Mouse (Mus musculus) cerebellum, adult 8-10 months (tissue): ENCODE measurements around the gene Gtf2a1.
"Not testable (repeated sequence)": the region's sequence is repeated elsewhere in the genome, so short reads cannot be mapped to it uniquely, and the experiment has no call there.

Experiments
- DNase-seq: peaks from one replicate; pipeline ENCODE4 v3.0.0; 2022

Gene Gtf2a1

DNA sequence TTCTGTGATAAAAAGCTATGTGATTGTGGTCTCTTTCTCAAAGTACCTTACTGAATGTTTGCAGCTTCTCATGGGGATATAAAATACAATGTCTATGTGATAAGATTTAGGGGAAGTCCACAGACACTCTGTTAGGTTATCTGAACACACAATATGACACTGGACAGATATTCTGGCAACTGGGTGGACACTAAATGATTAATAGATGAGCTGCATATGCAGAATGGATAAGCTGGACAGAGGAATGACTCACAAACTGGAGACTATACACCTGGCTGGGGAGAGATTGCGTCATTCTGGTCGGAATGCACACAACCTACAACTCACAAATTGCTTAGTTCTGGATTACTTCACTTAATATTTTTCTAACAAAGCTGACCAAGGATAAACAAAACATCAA, 10.6 kb downstream of the Gtf2a1 start:
- DNase-seq = no peak

DNA sequence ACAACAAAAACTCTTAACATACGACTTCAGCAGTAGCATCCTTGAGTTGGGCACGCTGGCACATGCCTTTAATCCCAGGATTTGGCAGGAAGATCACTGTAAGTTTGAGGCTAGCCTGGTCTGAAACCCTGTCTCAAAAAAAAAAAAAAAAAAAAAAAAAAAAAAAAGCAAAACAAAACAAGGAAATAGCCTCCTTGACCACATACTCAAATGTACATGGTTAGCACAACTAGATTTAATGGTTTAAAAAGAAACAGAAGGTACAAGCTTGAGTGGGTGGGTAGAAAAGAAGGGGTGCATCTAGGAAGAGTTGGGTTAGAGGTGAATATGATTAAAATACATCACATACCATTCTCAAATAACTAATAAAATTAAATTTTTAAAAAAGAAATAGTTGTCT, 18.6 kb downstream of the Gtf2a1 start:
- no peak for DNase-seq

DNA sequence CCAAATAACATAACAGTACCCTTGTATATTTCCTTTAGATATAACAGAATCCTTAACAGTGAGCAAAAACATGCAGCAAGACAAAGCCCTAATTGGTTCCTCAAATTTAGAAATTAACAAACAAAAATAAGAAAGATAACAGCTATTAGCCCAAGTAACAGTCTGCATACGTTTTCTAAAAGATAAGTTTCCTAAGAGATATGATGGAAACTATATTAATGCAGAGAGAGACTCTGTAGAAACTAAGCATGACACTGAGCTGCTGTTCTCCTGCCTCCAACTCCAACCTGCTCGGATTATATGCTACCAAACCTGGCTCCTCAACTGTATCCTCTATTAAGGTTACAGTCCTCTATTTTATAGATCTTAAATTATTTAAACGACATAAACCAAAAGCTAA, 21.0 kb downstream of the Gtf2a1 start:
- DNase-seq = no peak

DNA sequence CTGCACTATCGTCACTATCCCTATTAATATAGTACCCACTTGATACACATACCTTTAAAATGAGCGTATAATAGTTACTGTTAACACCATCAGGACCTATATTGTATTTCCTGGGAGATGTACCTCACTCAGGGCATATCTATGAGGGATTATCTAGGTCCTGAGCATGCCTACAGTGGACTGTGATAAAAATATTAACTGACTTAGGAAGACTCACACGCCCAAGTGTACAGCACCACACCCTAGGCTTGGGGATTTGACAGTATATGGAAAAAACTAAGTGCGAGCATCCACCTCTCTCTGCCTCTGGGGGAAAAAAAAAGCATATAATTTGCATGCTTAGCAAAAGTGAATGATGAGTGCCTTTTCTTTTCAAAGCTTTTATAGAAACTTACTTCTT, 23.1 kb downstream of the Gtf2a1 start:
- no peak for DNase-seq

DNA sequence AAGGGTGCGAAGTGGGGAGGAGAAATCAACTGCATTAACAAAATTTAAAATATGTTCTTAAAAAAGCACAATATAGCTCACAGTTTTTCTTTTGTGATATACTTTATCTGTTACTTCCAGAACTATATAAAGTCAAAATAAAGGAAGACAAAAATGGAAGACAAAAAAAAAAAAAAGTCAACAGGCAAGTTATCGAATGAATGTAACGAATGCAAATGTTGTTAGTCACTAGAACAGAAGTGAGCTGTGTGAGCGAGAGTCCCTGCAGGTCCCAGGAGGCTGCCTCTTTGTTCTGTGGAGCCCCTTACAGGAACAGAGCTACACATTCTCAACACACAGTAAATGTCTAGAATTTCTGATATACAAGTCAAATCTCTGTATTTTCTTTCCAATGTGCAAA, 32.1 kb downstream of the Gtf2a1 start:
- not testable (repeated sequence) for DNase-seq

DNA sequence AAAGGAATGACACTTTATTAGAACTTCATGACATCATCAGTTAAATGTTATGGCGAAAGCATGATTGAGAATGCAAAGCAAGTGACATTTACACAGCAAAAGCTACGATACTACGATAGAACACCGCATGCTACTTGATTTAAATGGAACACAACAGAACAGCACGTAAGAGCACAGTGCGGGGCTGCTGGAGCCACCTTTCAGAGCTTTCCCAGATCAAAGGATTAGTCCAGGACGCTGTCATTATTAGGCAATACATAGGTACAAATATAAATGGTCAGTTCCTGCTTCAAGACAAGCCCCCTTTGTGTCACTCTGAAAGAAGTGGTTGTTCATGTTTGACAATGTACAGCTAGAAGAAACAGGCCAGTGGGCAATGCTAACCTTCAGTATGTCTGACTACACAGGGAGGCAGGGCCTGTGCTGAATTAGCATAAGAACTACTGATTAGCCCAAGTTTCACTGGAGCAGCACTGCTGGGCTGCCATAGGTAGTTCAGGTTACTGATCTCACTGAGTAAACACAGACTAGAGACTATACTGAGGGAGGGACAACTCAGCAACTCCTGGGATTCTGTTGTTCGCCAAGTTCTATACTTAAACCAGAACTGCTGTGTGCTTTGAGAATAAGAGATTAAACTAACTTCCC, 32.8 kb downstream of the Gtf2a1 start:
- not testable (repeated sequence) for DNase-seq

DNA sequence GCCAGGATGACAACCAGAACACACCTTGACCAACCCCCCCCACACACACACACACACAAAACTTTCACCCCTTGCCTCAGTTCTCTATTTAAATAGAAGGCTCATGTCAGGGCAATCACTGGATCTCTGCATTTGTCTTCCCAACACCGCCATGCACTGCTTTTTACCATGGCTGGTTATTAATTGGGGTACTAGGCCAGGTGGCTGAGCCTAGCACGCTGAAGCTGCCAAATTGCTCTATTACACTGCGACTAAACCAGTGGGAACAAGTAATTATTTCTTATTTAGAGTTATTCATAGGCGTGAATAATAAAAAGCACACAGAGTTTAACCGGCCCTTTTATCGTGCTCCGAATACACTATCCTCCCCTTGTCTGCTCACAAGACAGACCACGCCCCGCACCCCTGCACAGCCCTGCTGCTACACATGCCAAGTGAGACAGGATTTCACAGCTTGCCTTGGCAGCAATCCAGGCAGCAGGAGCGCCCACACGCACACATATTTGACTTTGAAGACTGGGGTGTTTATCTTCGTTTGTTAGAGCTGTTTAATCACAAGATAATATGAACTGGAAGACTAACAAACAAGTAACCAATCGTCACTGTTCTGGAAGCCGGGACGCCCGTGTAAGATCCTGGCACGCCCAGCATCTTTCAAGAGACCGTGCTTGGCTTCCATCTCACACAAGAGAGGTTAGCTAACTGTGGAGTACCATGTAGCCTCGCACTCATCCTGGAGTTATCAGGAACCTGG, 38.3 kb downstream of the Gtf2a1 start:
- DNase-seq = peak; percentile 51

DNA sequence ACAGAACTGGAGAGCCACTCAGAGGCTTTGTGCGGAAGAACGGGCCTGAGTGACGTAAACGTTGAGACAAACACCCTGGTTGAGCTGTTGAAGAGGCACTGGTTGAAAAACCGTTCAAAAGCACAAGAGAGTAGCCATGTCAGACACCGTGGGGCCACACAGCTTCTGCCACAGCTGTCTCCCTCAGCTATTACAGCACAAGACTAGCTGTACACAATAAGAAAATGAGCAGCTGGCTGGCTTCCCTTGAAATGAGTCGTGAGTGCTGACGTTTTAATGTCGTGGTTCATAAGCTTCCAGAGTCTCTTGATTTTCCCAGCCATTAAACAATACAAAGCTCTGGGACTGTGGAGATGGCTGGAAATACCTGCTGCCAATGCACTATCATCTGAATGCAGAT, 40.8 kb downstream of the Gtf2a1 start:
- DNase-seq = no peak

DNA sequence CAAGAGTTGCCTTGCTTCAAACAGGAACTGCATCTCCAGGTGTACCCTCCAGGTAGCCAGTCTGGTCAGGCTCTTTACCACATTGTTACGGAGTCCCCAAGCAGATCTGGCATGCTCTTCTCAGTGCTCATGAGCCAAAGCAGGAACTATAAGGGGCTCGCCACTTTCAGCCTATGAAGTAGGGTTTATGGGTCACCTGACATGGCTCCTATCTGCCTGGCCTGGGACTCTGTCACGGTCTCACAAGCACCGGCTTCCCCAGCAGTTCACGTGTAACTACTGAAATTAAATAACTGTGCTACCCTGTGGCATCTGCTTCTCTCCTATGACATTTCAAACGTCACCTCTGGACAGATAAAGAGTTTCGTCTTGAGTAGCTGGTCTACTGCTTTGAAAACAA, 50.1 kb downstream of the Gtf2a1 start:
- DNase-seq = no peak

DNA sequence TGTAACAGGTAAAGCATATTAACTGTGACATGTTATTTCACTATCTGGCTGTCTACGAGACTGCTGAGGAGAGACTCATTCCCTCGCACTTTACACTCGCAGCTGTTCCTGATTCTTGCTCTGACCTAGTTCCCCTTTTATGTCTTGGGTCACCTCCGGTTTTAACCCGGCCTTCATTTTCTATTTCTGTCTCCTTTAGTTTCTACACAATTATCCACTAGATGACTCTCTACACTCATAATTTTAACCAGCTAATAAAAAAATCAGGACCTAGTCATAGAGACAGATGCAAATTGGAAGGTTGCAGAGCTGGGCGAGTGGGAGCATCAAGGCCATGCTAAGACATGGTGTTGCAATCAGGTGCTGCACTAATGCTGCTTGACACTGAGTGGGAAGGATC, 55.8 kb downstream of the Gtf2a1 start:
- no peak for DNase-seq

DNA sequence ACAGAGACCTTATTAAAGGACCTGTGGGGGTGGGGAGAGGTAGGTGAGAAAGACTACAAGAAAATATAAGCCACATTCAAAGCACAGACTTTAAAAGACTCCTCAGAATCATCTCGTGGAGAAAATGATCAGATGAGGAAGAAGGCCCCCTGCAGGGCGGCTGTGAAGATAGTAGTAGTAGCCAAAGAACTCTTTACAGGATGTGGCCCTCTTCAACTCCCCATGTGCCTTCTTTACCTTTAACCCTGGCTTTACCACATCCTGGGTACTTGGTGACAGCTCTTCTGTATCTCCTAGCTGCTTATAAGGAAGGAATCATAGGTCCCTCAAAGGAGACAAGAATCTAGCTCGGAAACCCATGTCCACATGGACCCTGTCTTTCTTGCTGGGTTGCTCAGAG, 66.7 kb downstream of the Gtf2a1 start:
- no peak for DNase-seq

DNA sequence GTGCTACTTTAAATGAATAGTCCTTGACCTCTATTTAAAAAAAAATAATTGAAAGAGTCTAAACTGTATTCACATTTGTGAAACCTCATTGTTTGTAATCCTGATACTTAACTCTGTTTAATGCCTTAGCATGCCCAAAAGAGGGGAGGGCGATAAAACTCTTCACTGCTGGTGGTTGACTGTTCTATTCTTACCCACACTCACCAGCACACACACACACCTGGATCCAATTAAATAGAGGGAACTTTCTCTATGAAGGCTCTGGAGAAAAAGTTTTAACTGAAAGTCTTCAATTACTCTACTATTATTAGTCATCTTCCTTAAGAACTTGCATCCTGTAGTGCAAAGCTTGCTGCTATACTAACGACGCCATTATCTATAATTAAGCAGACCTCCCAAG, 72.5 kb downstream of the Gtf2a1 start:
- DNase-seq = no peak

DNA sequence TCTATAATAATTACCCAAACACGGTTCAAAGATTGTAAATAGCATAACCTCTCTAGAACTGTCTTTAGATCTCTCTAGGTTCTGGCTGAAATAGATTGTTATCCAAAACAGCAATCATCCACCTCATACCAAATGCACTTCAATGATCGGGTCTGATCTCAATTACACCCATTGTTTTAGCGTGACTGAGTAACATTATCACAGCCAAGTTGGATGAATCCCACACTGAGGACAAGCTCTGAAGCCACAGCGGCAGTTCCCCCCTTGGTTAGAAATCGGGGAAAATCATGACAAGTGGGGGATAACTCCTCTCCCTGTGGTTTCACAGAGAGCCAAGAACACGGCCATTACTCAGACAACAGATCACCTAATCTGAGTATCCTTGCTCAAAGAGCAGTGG, 76.3 kb downstream of the Gtf2a1 start:
- no peak for DNase-seq

DNA sequence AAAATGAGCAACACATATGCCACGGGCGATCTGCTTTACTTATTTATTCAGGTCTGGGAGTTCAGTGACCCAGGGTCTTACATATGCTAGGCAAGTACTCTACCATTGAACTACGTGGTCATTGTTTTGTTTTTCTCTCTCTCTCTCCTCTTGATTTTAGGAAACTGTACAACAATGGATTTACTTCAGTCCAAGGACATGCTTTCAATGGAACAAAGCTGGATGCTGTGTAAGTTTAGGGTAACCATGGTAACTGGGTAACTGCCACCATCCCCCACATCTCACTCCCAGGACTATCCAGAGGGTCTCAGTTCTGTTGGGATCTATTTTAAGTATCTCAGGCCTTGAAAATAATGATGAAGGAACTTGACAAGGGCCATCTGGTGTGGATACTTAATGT, 78.5 kb downstream of the Gtf2a1 start:
- no peak for DNase-seq
